12 mouse cellular contexts compared by ENCODE assay signal in genomic region chr8:54955935-54956573, GRCm38 (mm10). TPM values are rescaled to one million over a fixed set of nuclear protein-coding genes. Genes with fewer than 3 reads are reported as not detected.
A peak's percentile ranks its signal among the peaks of the same experiment; 100 is the strongest.
DNase-seq lines count a peak whose midpoint lies in the region; ATAC-seq and TF ChIP-seq lines count a peak whose summit lies in the region.
"Had no signal": no experiment of that assay in that cellular context is flagged by ENCODE, and none has a peak within 500 bp of the region (broad histone marks: within the 10 kb centered on the region; RNA-seq: fewer than 3 reads in every experiment).

No protein-coding gene starts in this region.

- no peak for DNase-seq in neural tube, embryonic 11.5 days (ENCODE audit: low spot score)
- no peak for DNase-seq in neural tube, embryonic 10.5 days (ENCODE audit: extremely low spot score, low spot score)
- peak; percentile 74 for DNase-seq in forebrain, postnatal 0 days
- DNase-seq in midbrain, embryonic 14.5 days, result peak; percentile 73
- DNase-seq in T-cell, adult 2 months (ENCODE audit: low spot score), result no peak
- no peak for DNase-seq in heart, adult 8-10 months (ENCODE audit: low spot score)
- no peak for DNase-seq in thymus, adult 2 months
- DNase-seq: liver, postnatal 0 days had no signal

- H3K9me3 ChIP-seq in neural tube, embryonic 11.5 days (ENCODE audit: control insufficient read depth, low read length), result no peaks in the 10 kb centered on the region
- H3K9me3 ChIP-seq in forebrain, postnatal 0 days (ENCODE audit: low read length), result no peaks in the 10 kb centered on the region
- no peaks in the 10 kb centered on the region for H3K9me3 ChIP-seq in midbrain, embryonic 14.5 days (ENCODE audit: control insufficient read depth, low read length)
- H3K9me3 ChIP-seq: embryonic facial prominence, embryonic 12.5 days; heart, embryonic 12.5 days had no signal

- H3K27ac ChIP-seq in neural tube, embryonic 11.5 days (ENCODE audit: low read depth, low read length), result no peak overlapping the region
- H3K27ac ChIP-seq in forebrain, postnatal 0 days (ENCODE audit: low read depth, low read length), result peak overlapping the region; percentile 99
- peak overlapping the region; percentile 80 for H3K27ac ChIP-seq in midbrain, embryonic 14.5 days (replicated peaks; ENCODE audit: low read depth, low read length)
- no peak overlapping the region for H3K27ac ChIP-seq in thymus, adult 2 months (ENCODE audit: control insufficient read depth, insufficient read depth, low read length)
- H3K27ac ChIP-seq: embryonic facial prominence, embryonic 12.5 days had no signal

- no peak for ATAC-seq in neural tube, embryonic 11.5 days (ENCODE audit: insufficient read depth, low FRiP score, low TSS enrichment)
- ATAC-seq in forebrain, postnatal 0 days, result peak; percentile 13
- no peak for ATAC-seq in midbrain, embryonic 14.5 days (ENCODE audit: low FRiP score, low TSS enrichment)
- no peak for ATAC-seq in monocyte, adult 5-6 weeks (replicated peaks; ENCODE audit: insufficient number of reproducible peaks, low FRiP score, low TSS enrichment, poor library complexity, severe bottlenecking)
- ATAC-seq: inflammation-experienced regulatory T-cells, adult 6 months; liver, postnatal 0 days had no signal

- H3K4me2 ChIP-seq in neural tube, embryonic 11.5 days (ENCODE audit: low read depth), result peak overlapping the region; percentile 27; the same call in 1 of the 2 replicates
- peak overlapping the region; percentile 37 for H3K4me2 ChIP-seq in forebrain, postnatal 0 days (ENCODE audit: low read depth)
- H3K4me2 ChIP-seq in midbrain, embryonic 14.5 days (ENCODE audit: low read length), result peak overlapping the region; percentile 56
- H3K4me2 ChIP-seq: embryonic facial prominence, embryonic 12.5 days; heart, embryonic 12.5 days had no signal

- H3K4me3 ChIP-seq in neural tube, embryonic 11.5 days (ENCODE audit: low read depth, low read length), result peak overlapping the region; percentile 24
- peak overlapping the region; percentile 79 for H3K4me3 ChIP-seq in forebrain, postnatal 0 days (ENCODE audit: low read depth, low read length)
- H3K4me3 ChIP-seq in midbrain, embryonic 14.5 days (replicated peaks; ENCODE audit: low read depth, low read length), result peak overlapping the region; percentile 60
- no peak overlapping the region for H3K4me3 ChIP-seq in thymus, adult 2 months (ENCODE audit: control insufficient read depth, insufficient read depth, low read length)
- H3K4me3 ChIP-seq: embryonic facial prominence, embryonic 12.5 days; heart, embryonic 12.5 days had no signal

- H3K4me1 ChIP-seq in neural tube, embryonic 11.5 days (ENCODE audit: control insufficient read depth, insufficient read depth, low read length), result 0 out of 2 replicates have a peak, but pooled peaks cover 2% of the 10 kb centered on the region
- H3K4me1 ChIP-seq in forebrain, postnatal 0 days (ENCODE audit: insufficient read depth), result no peaks in the 10 kb centered on the region
- peaks cover 25% of the 10 kb centered on the region for H3K4me1 ChIP-seq in midbrain, embryonic 14.5 days (ENCODE audit: control insufficient read depth, insufficient read depth, low read length)
- H3K4me1 ChIP-seq in thymus, adult 2 months (replicated peaks; ENCODE audit: control insufficient read depth, insufficient read depth, low read length), result no peaks in the 10 kb centered on the region
- H3K4me1 ChIP-seq: embryonic facial prominence, embryonic 12.5 days; heart, embryonic 12.5 days had no signal

- TF ChIP-seq POLR2A in thymus, adult 2 months (IDR thresholded peaks at IDR 0.05; ENCODE audit: control insufficient read depth, extremely low read depth, insufficient read depth, low read length, poor library complexity), result no peak

- no peaks in the 10 kb centered on the region for H3K36me3 ChIP-seq in neural tube, embryonic 11.5 days (ENCODE audit: control insufficient read depth, insufficient read depth, low read length)
- no peaks in the 10 kb centered on the region for H3K36me3 ChIP-seq in forebrain, postnatal 0 days (ENCODE audit: insufficient read depth)
- H3K36me3 ChIP-seq in midbrain, embryonic 14.5 days (ENCODE audit: control insufficient read depth, insufficient read depth, low read length), result no peaks in the 10 kb centered on the region
- no peaks in the 10 kb centered on the region for H3K36me3 ChIP-seq in thymus, adult 2 months (ENCODE audit: control insufficient read depth, insufficient read depth, low read length)
- H3K36me3 ChIP-seq: embryonic facial prominence, embryonic 12.5 days; heart, embryonic 12.5 days had no signal

- TF ChIP-seq CTCF in forebrain, postnatal 0 days (IDR thresholded peaks at IDR 0.05; ENCODE audit: low read depth), result peak; percentile 47
- TF ChIP-seq CTCF in thymus, adult 2 months (IDR thresholded peaks at IDR 0.05; ENCODE audit: borderline replicate concordance, control insufficient read depth, extremely low read depth, insufficient read depth, low read length, poor library complexity), result no peak

- H3K27me3 ChIP-seq in neural tube, embryonic 11.5 days (ENCODE audit: control insufficient read depth, insufficient read depth, low read length), result no peaks in the 10 kb centered on the region
- H3K27me3 ChIP-seq in forebrain, postnatal 0 days (ENCODE audit: insufficient read depth, low read length), result no peaks in the 10 kb centered on the region
- no peaks in the 10 kb centered on the region for H3K27me3 ChIP-seq in midbrain, embryonic 14.5 days (ENCODE audit: control insufficient read depth, insufficient read depth, low read length)
- no peaks in the 10 kb centered on the region for H3K27me3 ChIP-seq in thymus, adult 2 months (ENCODE audit: control insufficient read depth, insufficient read depth, low read length)
- H3K27me3 ChIP-seq: embryonic facial prominence, embryonic 12.5 days; heart, embryonic 12.5 days had no signal

- no peak overlapping the region for H3K9ac ChIP-seq in neural tube, embryonic 11.5 days (ENCODE audit: low read length)
- H3K9ac ChIP-seq in forebrain, postnatal 0 days, result peak overlapping the region; percentile 92
- peak overlapping the region; percentile 76 for H3K9ac ChIP-seq in midbrain, embryonic 14.5 days (replicated peaks; ENCODE audit: low read length)
- H3K9ac ChIP-seq: embryonic facial prominence, embryonic 12.5 days; heart, embryonic 12.5 days; liver, postnatal 0 days had no signal

- WGBS in neural tube, embryonic 11.5 days, result 86% methylated on average over 6 of the region's 6 CpGs
- 26% methylated on average over 6 of the region's 6 CpGs for WGBS in forebrain, postnatal 0 days
- WGBS in midbrain, embryonic 14.5 days, result 52% methylated on average over 6 of the region's 6 CpGs
- WGBS in thymus, adult 2 months, result 82% methylated on average over 6 of the region's 6 CpGs

RNA-seq across cellular contexts. Expression of gene Gpm6a, which starts 1.4 kb away (rescaled TPM):
- 55.8 and 60.7 TPM in 2 replicates for polyA plus RNA-seq in neural tube, embryonic 11.5 days (2014; fragmentation: Nextera tagmentation; extraction: Ambion mirVana)
- 1,306 and 1,346 TPM in 2 replicates for total RNA-seq in forebrain, postnatal 0 days (2014; rRNA removed)
- polyA plus RNA-seq in forebrain, postnatal 0 days (2015; fragmentation: Nextera tagmentation; extraction: Ambion mirVana), result 660 and 667 TPM in 2 replicates
- 570 and 651 TPM in 2 replicates for polyA plus RNA-seq in midbrain, embryonic 14.5 days (2014; fragmentation: Nextera tagmentation; extraction: Ambion mirVana)
- not detected in 3 replicates for total RNA-seq in monocyte, adult 5-6 weeks (2017)
- total RNA-seq in heart, adult 8-10 months (2022), result 10 to 100 TPM in 3 of 4 experiments, 1 to 10 TPM in 1; 6.5 to 13.2 (median 10.4) TPM
- polyA plus RNA-seq in thymus, adult 2 months (2012; rRNA removed), result 0.57 and 1.4 TPM in 2 replicates

Comparison
In these comparisons a context has a peak if more than half of its experiments do, and no peak if none do; other contexts are left out.
1. DNase-seq: peak in forebrain, postnatal 0 days (single experiment) and midbrain, embryonic 14.5 days (single experiment); none in neural tube, embryonic 11.5 days (single experiment), neural tube, embryonic 10.5 days (single experiment), T-cell, adult 2 months (single experiment), heart, adult 8-10 months (single experiment) and thymus, adult 2 months (single experiment).
2. H3K27ac ChIP-seq: peak in forebrain, postnatal 0 days (single experiment) and midbrain, embryonic 14.5 days (single experiment); none in neural tube, embryonic 11.5 days (single experiment) and thymus, adult 2 months (single experiment).
3. RNA of gene Gpm6a, which starts 1.4 kb away (polyA plus RNA-seq): 660 to 667 TPM in forebrain, postnatal 0 days, 570 to 651 TPM in midbrain, embryonic 14.5 days and 55.8 to 60.7 TPM in neural tube, embryonic 11.5 days; 0.57 to 1.4 TPM in thymus, adult 2 months; every median in the first group is over 10 times any median in the second.
4. Peak in every context shown above with its lines, with median percentiles within 50 percentile points of each other: H3K4me2 ChIP-seq.